Mouse (Mus musculus) adrenal gland, adult 18-20 months (tissue): ENCODE results near the gene Iqch. TPM values are rescaled to one million over a fixed set of nuclear protein-coding genes. Genes with fewer than 3 reads are reported as not detected.
A peak's percentile ranks its signal among the peaks of the same experiment; 100 is the strongest.

Source experiments
- DNase-seq, 2 experiments: peaks; one replicate each; pipeline ENCODE4 v3.0.0; 2021 to 2022; ENCODE audit warnings: low spot score in 2 of 2
- total RNA-seq, 2 experiments: library from RNA; stranded (reverse); gene quantifications; 1 replicate in 1 of 2; 2 replicates in 1 of 2; pipeline ENCODE4 v1.2.3; 2021

Iqch gene
- total RNA-seq, 2 experiments from 2014 or later = not detected

DNA sequence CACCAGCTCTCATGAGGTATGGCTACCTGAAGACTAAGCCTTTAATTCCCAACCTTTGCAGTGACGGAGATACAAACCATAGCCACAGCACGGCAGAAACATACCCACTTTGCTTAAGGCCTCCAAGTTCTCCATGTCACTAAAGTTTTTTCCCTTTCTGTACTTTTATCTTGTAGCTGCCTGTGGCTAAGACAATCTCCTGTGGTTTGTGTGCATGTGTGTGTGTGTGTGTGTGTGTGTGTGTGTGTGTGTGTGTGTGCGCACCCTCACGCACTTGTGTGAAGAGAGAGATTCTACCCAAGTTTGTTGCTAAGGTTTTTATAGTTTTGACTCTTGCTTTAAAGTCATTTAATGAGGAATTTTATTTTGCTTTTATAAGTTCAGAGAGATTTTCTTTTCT, 219.5 kb downstream of the Iqch start:
- no peak for DNase-seq

- DNase-seq = no peak
These were observed 222.0 kb downstream of the Iqch start for GRCm38 (mm10) chr9:63380326-63380725.

- DNase-seq = no peak
These were observed 224.1 kb downstream of the Iqch start for GRCm38 (mm10) chr9:63378174-63378573.

GRCm38 (mm10) chr9:63377270-63378142, 224.8 kb downstream of the Iqch start, which contains the start of gene Map2k5:
Gene Map2k5, minus strand, starts transcription at chr9:63377902.
- peak; percentile 89 for DNase-seq

GRCm38 (mm10) chr9:63373315-63373714, 229.0 kb downstream of the Iqch start:
- no peak for DNase-seq

GRCm38 (mm10) chr9:63372541-63372940, 229.8 kb downstream of the Iqch start:
- DNase-seq = no peak

Other genes with a start within 250 kb of the Iqch start
- 10 to 100 TPM; 21.0 to 28.3 TPM for gene Map2k5, start 224.6 kb downstream of the Iqch start, total RNA-seq
- gene 2300009A05Rik, start 203.2 kb downstream of the Iqch start, total RNA-seq = 10 to 100 TPM; 39.8 to 46.9 TPM
- 10 to 100 TPM; 26.4 to 28.8 TPM for gene Aagab, start 167 bp upstream of the Iqch start, total RNA-seq
- 10 to 100 TPM; 24.6 to 25.2 TPM for gene Smad3, start 155.5 kb upstream of the Iqch start, total RNA-seq